Mouse (Mus musculus) lung, adult 18-20 months (tissue): ENCODE results near the gene Dip2b.
A peak's percentile ranks its signal among the peaks of the same experiment; 100 is the strongest.

ENCODE experiments used
- DNase-seq, 2 experiments: peaks; one replicate each; pipeline ENCODE4 v3.0.0; 2022; ENCODE audit warnings: mixed read lengths in 2 of 2

Dip2b gene

GRCm38 (mm10) chr15:100140428-100140827 lies 102.0 kb downstream of the Dip2b start:
- DNase-seq = no peak

- DNase-seq = peak; percentile 52 to 67
Measured at GRCm38 (mm10) chr15:100143091-100143801, 104.8 kb downstream of the Dip2b start.

DNA sequence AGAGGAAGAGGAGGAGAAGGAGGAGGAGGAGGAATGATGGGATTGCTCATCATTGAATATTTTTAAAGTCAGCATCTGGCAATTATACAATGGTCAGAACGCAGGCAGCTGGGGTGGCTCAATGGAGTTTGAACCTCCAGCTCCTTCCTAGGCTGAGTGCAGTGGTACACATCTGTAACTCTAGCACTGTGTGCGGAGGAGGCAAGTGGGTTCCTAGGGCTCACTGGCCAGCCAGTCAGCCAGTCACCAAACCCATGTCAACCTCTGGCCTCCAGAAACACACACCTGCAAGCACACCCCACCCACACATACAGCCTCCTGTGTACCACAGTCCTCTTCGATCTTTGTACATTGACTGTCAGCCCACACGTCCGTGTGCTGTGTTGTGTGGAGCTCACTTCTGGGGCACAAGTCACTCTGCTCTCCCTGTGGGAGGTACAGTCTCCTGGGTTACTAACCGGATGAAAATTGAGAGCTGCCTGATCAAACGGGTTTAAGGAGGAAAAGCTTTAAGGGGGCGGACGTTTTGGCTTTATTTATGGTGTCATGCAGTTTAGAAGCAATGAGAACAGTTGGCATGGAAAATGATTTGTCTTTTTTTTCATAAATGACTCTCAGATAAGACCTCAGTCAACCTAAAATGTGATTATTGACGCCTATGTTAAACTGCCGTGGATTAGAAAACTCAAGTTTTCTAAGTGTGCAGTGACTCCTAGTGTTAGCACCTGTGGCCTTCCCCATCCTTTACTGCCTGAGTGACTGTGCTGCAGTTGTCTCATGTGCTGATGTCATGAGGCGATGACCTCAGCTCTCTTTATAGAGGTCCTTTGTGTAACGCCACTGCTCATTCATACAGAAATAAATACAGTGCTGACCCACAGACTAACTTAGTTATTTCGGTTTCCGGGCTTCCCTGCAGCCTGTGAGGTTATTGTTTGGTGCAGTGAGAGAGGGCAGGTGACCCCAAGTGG lies 106.7 kb downstream of the Dip2b start:
- DNase-seq = no peak

DNA sequence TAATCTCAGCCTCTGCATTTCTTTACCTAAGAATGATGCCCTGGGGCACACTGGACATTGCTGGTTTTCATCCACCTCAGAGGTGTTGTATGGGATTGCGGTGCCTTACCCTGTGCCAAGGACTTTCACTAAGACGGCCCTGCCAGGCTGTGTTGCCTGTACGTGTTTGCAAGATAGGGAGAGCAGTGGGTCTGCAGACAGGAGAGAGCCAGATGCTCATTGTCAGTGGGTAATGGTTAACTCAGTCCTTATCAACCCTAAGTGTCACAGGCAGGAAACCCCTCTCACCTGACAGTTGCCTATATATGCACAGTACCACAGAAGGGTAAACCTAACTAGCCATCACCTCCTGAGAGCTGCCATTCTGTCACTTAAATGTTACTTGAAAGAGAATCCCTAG lies 107.5 kb downstream of the Dip2b start:
- no peak for DNase-seq

- no peak for DNase-seq
Measured at GRCm38 (mm10) chr15:100150593-100150992, 112.1 kb downstream of the Dip2b start.

DNA sequence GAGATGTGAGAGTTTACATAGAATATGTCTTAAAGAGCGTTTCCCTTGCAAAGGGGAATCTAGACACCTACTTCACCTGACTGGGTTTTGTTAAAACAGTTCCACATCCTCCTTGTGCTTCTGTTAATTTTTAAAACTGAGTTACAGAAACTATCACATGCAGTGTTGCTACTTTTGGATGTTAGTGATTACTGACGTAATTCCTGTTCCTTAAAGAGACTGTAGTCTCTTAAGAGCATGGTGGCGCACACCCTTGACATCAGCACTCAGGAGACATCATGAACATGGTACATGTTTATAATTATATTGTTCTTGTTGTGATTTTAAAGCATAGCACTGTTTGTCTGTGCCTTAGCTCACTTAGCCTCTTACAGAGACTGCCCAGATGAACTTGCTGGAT lies 113.9 kb downstream of the Dip2b start:
- no peak for DNase-seq

DNA sequence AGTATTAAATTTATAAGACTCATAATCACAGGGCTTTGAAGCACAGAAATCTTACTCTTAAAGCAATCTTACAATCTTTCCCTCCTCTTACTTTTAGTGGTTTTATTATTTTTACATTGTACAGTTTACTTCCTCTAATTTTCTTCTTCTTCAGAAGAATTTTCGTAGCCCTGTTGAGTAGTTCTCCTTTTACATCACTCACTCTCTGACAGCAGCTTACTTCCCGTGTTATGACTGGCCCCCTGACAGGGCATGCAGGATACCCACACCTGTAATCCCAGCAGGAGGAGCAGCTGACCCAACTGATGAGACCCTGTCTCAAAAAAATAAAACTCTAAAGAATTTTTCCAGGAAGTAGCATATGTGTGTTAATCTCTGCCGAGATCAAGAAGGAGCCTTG lies 114.6 kb downstream of the Dip2b start:
- DNase-seq = no peak

DNA sequence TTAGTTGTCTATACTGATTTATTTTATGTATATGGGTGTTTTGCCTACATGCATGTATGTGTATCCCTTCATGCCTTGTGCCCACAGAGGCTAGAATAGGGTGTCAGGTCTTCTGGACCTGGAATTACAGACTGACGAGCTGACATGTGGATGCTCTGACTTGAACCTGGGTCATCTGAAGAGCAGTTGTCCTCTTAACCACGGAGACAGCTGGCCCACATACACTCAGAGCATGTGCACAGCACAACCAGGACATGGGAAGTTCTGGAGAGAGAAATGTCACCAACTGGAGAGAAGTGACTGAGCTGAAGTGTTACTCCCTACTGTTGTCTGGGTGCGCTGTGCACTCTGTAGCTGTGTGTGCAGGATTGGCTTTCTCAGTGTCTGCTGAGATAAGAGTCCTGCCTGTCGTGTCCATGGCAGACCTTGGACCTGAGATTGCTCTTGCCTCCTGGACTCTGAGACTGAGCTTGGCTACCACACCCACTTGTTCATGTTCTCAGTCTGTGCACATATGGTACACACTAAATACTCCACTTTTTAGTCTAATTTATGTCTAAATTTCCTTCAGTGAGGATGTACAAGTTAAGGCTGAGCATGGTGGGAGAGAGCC lies 117.7 kb downstream of the Dip2b start:
- DNase-seq = no peak

DNA sequence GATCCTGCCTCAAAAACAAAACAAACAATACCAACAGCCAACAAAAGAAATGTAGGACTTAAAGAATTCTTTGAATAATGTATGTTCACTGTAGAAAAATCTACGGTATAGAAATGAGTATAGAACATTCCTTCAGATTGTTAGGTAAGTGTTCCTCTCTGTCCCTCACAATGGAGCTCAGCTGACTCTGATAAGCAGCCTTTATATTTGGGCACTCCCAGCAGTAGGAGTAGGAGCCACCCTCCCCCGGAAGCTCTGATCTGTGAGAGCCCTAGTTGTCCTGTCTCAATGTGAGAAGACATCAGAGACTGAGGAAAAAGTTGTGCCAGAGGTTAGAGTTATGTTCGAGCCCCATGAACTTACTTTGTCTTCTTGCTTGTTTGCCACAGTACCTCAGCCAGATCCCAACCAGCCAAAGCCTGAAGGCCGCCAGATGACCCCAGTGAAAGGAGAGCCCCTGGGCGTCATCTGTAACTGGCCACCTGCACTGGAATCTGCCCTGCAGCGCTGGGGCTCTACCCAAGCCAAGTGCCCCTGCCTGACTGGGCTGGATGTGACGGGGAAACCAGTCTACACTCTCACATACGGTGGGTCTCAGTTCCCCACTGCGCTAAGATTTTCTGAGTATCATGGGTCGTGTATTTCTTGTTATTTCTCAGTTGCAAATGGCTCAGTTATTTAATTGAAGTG lies 118.5 kb downstream of the Dip2b start:
- no peak for DNase-seq

DNA sequence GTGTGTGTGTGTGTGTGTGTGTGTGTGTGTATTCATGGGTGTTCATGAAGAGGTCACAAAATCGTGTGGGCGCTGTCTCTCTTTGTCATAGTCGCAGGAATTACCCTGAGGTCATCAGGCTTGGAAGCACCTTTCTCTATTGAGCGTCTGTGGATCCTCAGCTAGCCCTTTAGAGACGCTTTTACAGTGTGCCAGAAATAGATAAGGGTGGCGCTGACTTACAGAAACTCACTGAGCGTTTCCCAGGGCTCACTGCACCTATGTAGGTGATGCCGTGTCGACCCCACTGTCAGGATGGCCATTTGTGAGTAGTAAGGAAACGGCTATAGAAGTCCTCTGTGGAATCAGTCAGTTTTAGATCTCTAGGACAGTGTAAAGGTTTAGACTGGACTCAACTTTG lies 120.5 kb downstream of the Dip2b start:
- DNase-seq = no peak

GRCm38 (mm10) chr15:100161747-100162280 lies 123.3 kb downstream of the Dip2b start:
- no peak for DNase-seq

DNA sequence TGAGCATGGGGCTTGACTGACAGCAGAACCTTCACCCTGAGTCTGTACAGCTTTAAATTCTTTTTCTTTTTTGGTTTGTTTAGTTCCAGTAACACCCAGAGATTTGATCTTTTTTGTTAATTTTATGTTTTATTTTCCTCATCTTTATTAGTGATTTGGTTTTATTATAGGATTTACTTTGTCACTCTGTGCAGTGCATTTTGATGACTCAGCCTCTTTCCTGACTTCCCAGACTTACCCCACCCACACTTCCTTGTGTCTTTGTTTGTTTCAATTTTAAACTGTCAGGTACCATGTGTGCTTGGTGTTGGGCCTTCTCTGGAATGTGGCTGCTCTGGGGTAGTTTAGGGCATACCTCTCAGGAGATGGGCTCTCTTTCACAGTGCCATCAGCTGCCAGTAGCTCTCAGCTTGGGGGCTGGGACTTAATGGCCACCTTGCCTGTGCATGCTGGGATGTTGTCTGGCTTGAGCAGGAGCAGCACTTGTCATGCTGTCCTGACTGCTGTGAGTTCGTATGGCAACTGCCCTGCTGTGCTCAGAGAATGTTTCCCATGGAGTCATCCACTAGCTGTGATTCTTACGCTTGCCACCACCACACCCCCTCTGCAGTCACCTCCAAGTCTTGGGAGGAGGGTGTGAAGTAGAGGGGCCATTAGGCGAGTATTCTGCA lies 125.1 kb downstream of the Dip2b start:
- DNase-seq = no peak

GRCm38 (mm10) chr15:100166464-100166863 lies 128.0 kb downstream of the Dip2b start:
- DNase-seq = no peak

DNA sequence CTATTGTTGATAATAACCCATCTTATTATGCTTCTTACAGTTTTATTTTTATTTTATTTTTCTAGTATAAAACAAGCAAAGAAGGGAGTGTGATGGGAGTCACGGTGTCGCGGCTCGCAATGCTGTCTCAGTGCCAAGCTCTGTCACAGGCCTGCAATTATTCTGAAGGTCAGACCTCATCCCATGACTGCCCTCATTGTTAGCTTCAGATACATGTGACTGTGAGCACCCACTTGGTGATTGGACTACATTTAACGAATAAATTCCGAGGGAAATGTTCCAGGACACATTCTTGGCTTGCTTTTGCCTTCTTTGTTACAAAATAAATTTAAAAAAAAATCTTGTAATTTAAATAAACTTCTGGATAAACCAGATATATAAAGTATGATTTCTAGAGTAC lies 129.3 kb downstream of the Dip2b start:
- peak in 1 of 2 experiments; percentile 23 for DNase-seq

DNA sequence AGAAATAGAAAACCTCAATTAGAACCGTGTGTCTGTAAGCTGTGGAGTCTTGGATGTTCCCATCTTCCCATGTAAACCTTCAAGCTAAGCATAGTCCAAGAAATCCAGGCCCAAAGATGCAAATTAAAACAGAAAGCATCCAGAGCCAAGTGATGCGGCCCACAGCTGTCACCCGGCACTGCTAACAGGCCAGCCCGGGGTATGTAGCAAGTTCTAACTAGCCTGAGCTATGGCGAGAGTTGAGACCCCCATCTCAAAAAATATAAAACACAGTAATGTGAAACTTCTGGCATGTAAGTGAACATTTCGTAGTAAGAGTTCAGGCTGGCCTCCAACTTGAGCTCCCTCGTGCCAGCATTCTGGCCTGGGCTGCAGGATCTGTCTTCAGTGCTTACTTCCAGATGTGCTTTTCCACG lies 129.7 kb downstream of the Dip2b start:
- DNase-seq = peak in 1 of 2 experiments; percentile 11

DNA sequence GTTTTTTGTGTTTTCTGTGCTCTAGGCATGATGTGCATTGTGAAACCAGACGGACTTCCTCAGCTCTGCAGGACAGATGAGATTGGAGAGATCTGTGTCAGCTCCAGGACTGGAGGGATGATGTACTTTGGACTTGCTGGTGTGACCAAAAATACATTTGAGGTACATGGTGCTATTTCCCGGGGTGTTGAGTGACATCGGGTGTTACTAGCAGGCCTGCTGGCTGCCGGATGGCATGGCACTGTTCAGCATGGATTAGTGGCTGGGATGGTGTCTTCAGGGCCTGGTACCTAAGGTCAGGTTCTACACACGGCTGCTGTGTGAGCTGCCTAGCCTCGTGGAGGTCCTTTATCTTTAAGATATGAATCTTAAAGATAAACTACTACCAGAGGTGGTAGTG lies 136.7 kb downstream of the Dip2b start:
- no peak for DNase-seq

DNA sequence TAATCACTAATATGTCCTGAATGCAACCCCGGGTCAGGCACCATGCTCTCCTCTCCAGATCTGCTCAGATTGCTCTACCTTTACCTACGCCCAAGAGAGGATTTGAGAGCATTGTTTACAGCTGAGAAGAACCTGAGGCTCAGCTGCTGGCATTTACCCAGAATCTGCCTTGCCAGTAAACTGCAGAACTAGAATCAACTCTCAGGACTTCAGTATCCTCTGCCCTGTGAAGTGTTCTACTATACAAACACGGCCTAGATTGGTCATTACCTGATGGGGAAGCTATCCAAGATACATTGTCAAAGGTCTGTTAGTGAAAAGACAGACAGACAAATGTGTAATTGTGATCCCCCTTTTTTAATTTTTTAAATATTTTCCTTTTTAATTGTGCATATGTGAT lies 138.7 kb downstream of the Dip2b start:
- DNase-seq = no peak

GRCm38 (mm10) chr15:100177575-100177974 lies 139.1 kb downstream of the Dip2b start:
- no peak for DNase-seq

DNA sequence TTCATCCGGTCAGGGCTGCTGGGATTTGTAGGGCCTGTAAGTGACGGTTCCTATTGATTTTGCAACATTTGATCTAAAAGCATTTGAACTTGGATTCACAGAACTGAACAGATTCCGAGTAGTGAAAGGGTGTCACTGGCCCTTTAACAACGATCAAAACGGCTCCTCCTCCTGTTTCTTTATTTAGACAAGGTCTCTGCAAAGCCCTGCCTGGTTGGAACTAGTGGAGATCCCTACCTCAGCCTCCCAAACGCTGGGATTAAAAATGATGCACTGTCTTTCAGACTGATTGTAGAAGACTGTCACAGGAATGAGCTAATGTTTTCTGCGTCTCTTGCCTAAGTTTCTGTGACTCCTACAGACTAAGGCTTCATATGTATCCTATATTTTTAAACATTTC lies 140.0 kb downstream of the Dip2b start:
- no peak for DNase-seq

DNA sequence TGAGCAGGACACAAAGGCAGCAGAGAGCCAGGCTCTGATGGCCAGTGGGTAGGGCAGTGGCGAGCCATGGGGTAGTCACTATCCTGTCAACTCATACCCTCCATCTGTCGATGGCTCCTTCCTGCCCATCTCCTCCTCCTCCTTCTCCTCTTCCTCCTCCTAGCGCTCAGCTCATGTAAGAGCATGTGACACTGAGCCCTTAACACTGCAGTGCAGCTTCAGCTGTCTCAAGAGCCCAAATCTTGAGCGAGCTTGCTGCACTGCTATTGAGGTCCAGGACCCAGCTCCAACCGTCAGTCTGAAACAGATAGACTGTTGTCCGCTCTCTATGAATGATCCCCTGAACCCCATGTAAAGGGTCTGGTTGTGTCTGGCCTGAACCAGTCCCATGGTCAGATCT lies 141.2 kb downstream of the Dip2b start:
- no peak for DNase-seq

DNA sequence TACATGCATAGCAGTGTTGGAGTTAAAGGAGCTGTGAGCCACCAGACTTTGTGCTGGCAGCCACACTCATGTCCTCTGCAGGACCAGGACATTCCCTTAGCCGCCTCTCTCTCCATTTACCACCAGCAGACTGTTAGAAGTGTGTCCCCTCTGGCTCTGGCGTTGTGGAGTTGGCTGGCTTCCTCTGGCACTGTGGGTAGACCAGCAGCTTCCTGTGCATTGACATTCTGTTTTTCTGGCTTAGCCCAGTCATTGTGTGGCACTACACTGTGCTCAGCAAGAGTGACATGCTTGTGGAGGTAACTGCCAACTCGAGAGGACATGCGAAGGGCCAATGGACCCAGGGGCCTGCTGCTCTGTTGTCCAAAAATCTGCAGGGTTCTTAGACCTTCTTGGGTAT lies 141.8 kb downstream of the Dip2b start:
- no peak for DNase-seq

DNA sequence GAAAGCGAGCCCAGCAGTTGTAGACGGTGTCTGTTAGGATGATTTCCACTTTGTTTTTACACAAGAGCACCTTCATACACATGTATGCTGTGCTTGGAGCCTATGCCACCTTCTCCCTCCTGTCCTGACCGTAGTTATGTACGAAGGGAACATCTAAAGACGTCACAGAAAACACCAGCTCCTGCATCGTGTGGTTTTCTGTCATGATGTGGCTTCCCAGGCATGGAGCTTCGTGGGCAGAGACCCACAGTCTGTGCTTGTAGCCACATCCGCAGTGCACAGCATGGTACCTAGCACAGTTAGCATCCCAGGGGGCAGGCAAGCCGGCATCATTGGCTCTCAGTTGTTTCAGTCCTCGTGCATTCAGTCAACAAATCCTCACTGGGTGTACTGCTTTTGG lies 143.4 kb downstream of the Dip2b start:
- no peak for DNase-seq
